Mouse (Mus musculus) embryonic facial prominence, embryonic 14.5 days (tissue): Measurements from ENCODE around the gene Trp53rka. TPM values are rescaled to one million over a fixed set of nuclear protein-coding genes. Genes with fewer than 3 reads are reported as not detected.

Experiments used
- ATAC-seq: fragments of 200-750 bp; cut with Nextera tagmentation; 2 replicates; pipeline ENCODE4 v1.8.0; 2017; ENCODE audit warnings: low read depth, moderate number of reproducible peaks, moderate TSS enrichment
- DNase-seq: peaks from one replicate; pipeline ENCODE4 v3.0.0-alpha.2; 2015; ENCODE audit warnings: low spot score
- H3K27ac ChIP-seq: fragments of 300-500 bp; sonication (generic); replicated peaks from 2 replicates; pipeline ENCODE4 v1.5.1; 2014; ENCODE audit warnings: low read depth, mild to moderate bottlenecking, low read length, moderate library complexity
- H3K27me3 ChIP-seq: fragments of 300-500 bp; sonication (generic); replicated peaks from 2 replicates; pipeline ENCODE4 v1.6.1; 2014; ENCODE audit warnings: low read length; ENCODE audit not compliant: control insufficient read depth, insufficient read depth
- H3K36me3 ChIP-seq: fragments of 300-500 bp; sonication (generic); 2 replicates; pipeline ENCODE4 v1.6.1; 2014; ENCODE audit warnings: low read length, mixed read lengths; ENCODE audit not compliant: control insufficient read depth, insufficient read depth
- H3K4me1 ChIP-seq: fragments of 300-500 bp; sonication (generic); 2 replicates; pipeline ENCODE4 v1.6.1; 2014; ENCODE audit warnings: antibody characterized with exemption, low read length; ENCODE audit not compliant: control insufficient read depth, insufficient read depth
- H3K4me2 ChIP-seq: fragments of 300-500 bp; sonication (generic); 2 replicates; pipeline ENCODE4 v1.6.1; 2014; ENCODE audit warnings: low read depth, mild to moderate bottlenecking, low read length, moderate library complexity, mixed read lengths
- H3K4me3 ChIP-seq: fragments of 300-500 bp; sonication (generic); 2 replicates; pipeline ENCODE4 v1.5.1; 2014; ENCODE audit warnings: low read depth, mild to moderate bottlenecking, low read length
- H3K9ac ChIP-seq: fragments of 300-500 bp; sonication (generic); 2 replicates; pipeline ENCODE4 v1.6.1; 2014; ENCODE audit warnings: low read depth, mild to moderate bottlenecking, low read length, moderate library complexity, mixed read lengths
- H3K9me3 ChIP-seq: fragments of 300-500 bp; sonication (generic); 2 replicates; pipeline ENCODE4 v1.6.1; 2016; ENCODE audit warnings: low read length; ENCODE audit not compliant: control insufficient read depth
- WGBS: fragments of 180-500 bp; shearing (Covaris S2); extraction: QIAGEN DNeasy Blood & Tissue Kit; methylation state at CpG from one replicate; pipeline ENCODE4 v1.1.7; 2014; 5-methylcytosine and 5-hydroxymethylcytosine counted together
- polyA plus RNA-seq: library from polyadenylated mRNA; unstranded; fragments of >200 nt; fragmentation: Nextera tagmentation; extraction: Ambion mirVana; gene quantifications from 2 replicates; pipeline ENCODE4 v1.2.1, GENCODE M21; 2014

The Trp53rka gene
- polyA plus RNA-seq, 1 experiment from 2014 or later = 32.8 TPM

GRCm38 (mm10) chr2:165452730-165453693 is 40.1 kb downstream of the Trp53rka start:
- H3K27me3 ChIP-seq = no peaks in the 10 kb centered on the region
- no peak overlapping the region for H3K9ac ChIP-seq
- no peak overlapping the region for H3K4me2 ChIP-seq
- ATAC-seq (no peak), DNase-seq (no peak)
- WGBS = 74% methylated on average over 12 of the region's 12 CpGs
- H3K4me1 ChIP-seq = no peaks in the 10 kb centered on the region
- H3K9me3 ChIP-seq = no peaks in the 10 kb centered on the region
- no peak overlapping the region for H3K27ac ChIP-seq
- H3K4me3 ChIP-seq = no peak overlapping the region
- H3K36me3 ChIP-seq = no peaks in the 10 kb centered on the region

GRCm38 (mm10) chr2:165448475-165448874 is 44.6 kb downstream of the Trp53rka start:
- DNase-seq = no peak
- 85% methylated on average over 9 of the region's 9 CpGs for WGBS

GRCm38 (mm10) chr2:165444861-165445260 is 48.3 kb downstream of the Trp53rka start:
- DNase-seq = no peak
- Histone ChIP-seq H3K36me3 (no peaks in the 10 kb centered on the region), H3K4me3 (no peak overlapping the region), H3K9ac (no peak overlapping the region), H3K4me1 (no peaks in the 10 kb centered on the region), H3K27ac (no peak overlapping the region), H3K9me3 (no peaks in the 10 kb centered on the region), H3K27me3 (no peaks in the 10 kb centered on the region), H3K4me2 (no peak overlapping the region)
- ATAC-seq = no peak
- WGBS = 83% methylated on average over 3 of the region's 3 CpGs

More at GRCm38 (mm10) chr2:165448475-165448874, 44.6 kb downstream of the Trp53rka start:
- H3K9me3 ChIP-seq = no peaks in the 10 kb centered on the region
- no peaks in the 10 kb centered on the region for H3K27me3 ChIP-seq
- no peak overlapping the region for H3K9ac ChIP-seq
- H3K4me2 ChIP-seq = no peak overlapping the region
- no peaks in the 10 kb centered on the region for H3K36me3 ChIP-seq
- no peak for ATAC-seq
- H3K4me1 ChIP-seq = no peaks in the 10 kb centered on the region
- H3K27ac ChIP-seq = no peak overlapping the region
- no peak overlapping the region for H3K4me3 ChIP-seq

- Histone ChIP-seq H3K4me2 (no peak overlapping the region), H3K27ac (no peak overlapping the region), H3K9ac (no peak overlapping the region), H3K9me3 (no peaks in the 10 kb centered on the region), H3K4me1 (no peaks in the 10 kb centered on the region), H3K27me3 (no peaks in the 10 kb centered on the region), H3K36me3 (no peaks in the 10 kb centered on the region), H3K4me3 (no peak overlapping the region)
- no peak for ATAC-seq
- DNase-seq = peak; percentile 21
- 62% methylated on average over 10 of the region's 10 CpGs for WGBS
Observed at GRCm38 (mm10) chr2:165442981-165443380, 50.1 kb downstream of the Trp53rka start.

GRCm38 (mm10) chr2:165441613-165442012 is 51.5 kb downstream of the Trp53rka start:
- 38% methylated on average over 4 of the region's 4 CpGs for WGBS
- H3K4me2 ChIP-seq = no peak overlapping the region

More at GRCm38 (mm10) chr2:165441613-165442012, 51.5 kb downstream of the Trp53rka start:
- DNase-seq = no peak
- no peak overlapping the region for H3K27ac ChIP-seq
- no peaks in the 10 kb centered on the region for H3K36me3 ChIP-seq
- H3K4me1 ChIP-seq = no peaks in the 10 kb centered on the region
- H3K9ac ChIP-seq = no peak overlapping the region
- ATAC-seq = no peak
- H3K4me3 ChIP-seq = no peak overlapping the region
- H3K9me3 ChIP-seq = no peaks in the 10 kb centered on the region
- no peaks in the 10 kb centered on the region for H3K27me3 ChIP-seq

Other genes starting within 250 kb of the Trp53rka start
- gene Slc35c2, start 205.5 kb downstream of the Trp53rka start, polyA plus RNA-seq = 45.6 and 52.1 TPM in 2 replicates
- 70.6 and 77.3 TPM in 2 replicates for gene Elmo2, start 166.8 kb downstream of the Trp53rka start, polyA plus RNA-seq
- gene Zfp663, start 124.6 kb downstream of the Trp53rka start, polyA plus RNA-seq = 0.55 and 0.64 TPM in 2 replicates
- 8.7 TPM in 2 replicates for gene Zfp334, start 105.1 kb downstream of the Trp53rka start, polyA plus RNA-seq
- 0.35 and 1.1 TPM in 2 replicates for gene Ocstamp, start 92.9 kb downstream of the Trp53rka start, polyA plus RNA-seq
- gene Slc13a3, start 20.1 kb downstream of the Trp53rka start, polyA plus RNA-seq = 1.6 and 1.9 TPM in 2 replicates
- gene Slc2a10, start 10.5 kb upstream of the Trp53rka start, polyA plus RNA-seq = 10.4 and 11.7 TPM in 2 replicates
- gene Eya2, start 101.7 kb upstream of the Trp53rka start, polyA plus RNA-seq = 21.5 and 21.9 TPM in 2 replicates